ENCODE assay signal across 8 mouse cellular contexts in genomic region chr4:40948160-40948708, GRCm38 (mm10). TPM values are rescaled to one million over a fixed set of nuclear protein-coding genes. Genes with fewer than 3 reads are reported as not detected.
A peak's percentile ranks its signal among the peaks of the same experiment; 100 is the strongest.
DNase-seq lines count a peak whose midpoint lies in the region; ATAC-seq lines count a peak whose summit lies in the region.

Bag1 (minus strand) TSS chr4:40948294.
Chmp5 (plus strand) TSS chr4:40948407.

- DNase-seq in MEL-GATA-1-ER (ENCODE audit: extremely low read depth, low read depth): peak; percentile 93
- DNase-seq in cerebellum, adult 8-10 months: peak; percentile 99
- peak; percentile 99 for DNase-seq in forelimb bud, embryonic 11.5 days (ENCODE audit: low read depth, low spot score)
- DNase-seq in layer of hippocampus, adult 9-10 months (ENCODE audit: low spot score): peak; percentile 94
- peak; percentile 90 for DNase-seq in ovary, postnatal 10 days (ENCODE audit: low spot score)
- DNase-seq in thymus, postnatal 10 days (ENCODE audit: low spot score in 2 of 2): peak; percentile 97 to 99

- WGBS in lung, embryonic 16.5 days: under 1% methylated on average over 42 of the region's 50 CpGs

- peak; percentile 93 to 98 for ATAC-seq in hematopoietic stem cell, adult 5-6 weeks (replicated peaks in 1 of 2; ENCODE audit: insufficient read depth in 1 of 2, low FRiP score in 2 of 2, low TSS enrichment in 1 of 2, low read depth in 1 of 2, poor library complexity in 2 of 2, severe bottlenecking in 2 of 2)
- ATAC-seq in lung, embryonic 16.5 days (ENCODE audit: low read depth): peak; percentile 99

- peak within 1 kb of the TSS; percentile 93 for H3K27ac ChIP-seq in lung, embryonic 16.5 days (ENCODE audit: low read length)

- H3K4me2 ChIP-seq in lung, embryonic 16.5 days (ENCODE audit: low read depth, low read length): peak within 1 kb of the TSS; percentile 89

- H3K27me3 ChIP-seq in lung, embryonic 16.5 days (ENCODE audit: control insufficient read depth, insufficient read depth, low read depth, low read length): no peaks in the 10 kb centered on the region

- peak within 1 kb of the TSS; percentile 97 for H3K9ac ChIP-seq in lung, embryonic 16.5 days (ENCODE audit: low read length)

- peaks cover 36% of the 10 kb centered on the region for H3K36me3 ChIP-seq in lung, embryonic 16.5 days (ENCODE audit: control insufficient read depth, insufficient read depth, low read length)

- no peaks in the 10 kb centered on the region for H3K9me3 ChIP-seq in lung, embryonic 16.5 days (ENCODE audit: control insufficient read depth, low read length)

- peaks cover 12% of the 10 kb centered on the region for H3K4me1 ChIP-seq in lung, embryonic 16.5 days (replicated peaks; ENCODE audit: control insufficient read depth, insufficient read depth, low read length)

- peak within 1 kb of the TSS; percentile 96 for H3K4me3 ChIP-seq in lung, embryonic 16.5 days (ENCODE audit: low read length)

RNA-seq across cellular contexts. Expression of gene Bag1, which starts in this region (rescaled TPM):
- 272 and 383 TPM in 2 replicates for total RNA-seq in hematopoietic stem cell, adult 5-6 weeks (2017)
- polyA plus RNA-seq in lung, embryonic 16.5 days (2015; fragmentation: Nextera tagmentation; extraction: Ambion mirVana): 186 and 187 TPM in 2 replicates

RNA-seq across cellular contexts. Expression of gene Chmp5, which starts in this region (rescaled TPM):
- total RNA-seq in hematopoietic stem cell, adult 5-6 weeks (2017): 92.7 and 116 TPM in 2 replicates
- polyA plus RNA-seq in lung, embryonic 16.5 days (2015; fragmentation: Nextera tagmentation; extraction: Ambion mirVana): 129 and 130 TPM in 2 replicates

Comparison
In these comparisons a context has a peak if more than half of its experiments do, and no peak if none do; other contexts are left out.
1. Peak in every context shown above with its lines: DNase-seq, ATAC-seq, H3K4me3 ChIP-seq and H3K27ac ChIP-seq.